Mouse (Mus musculus) thymus, adult 2 months (tissue): Measurements from ENCODE around the gene Sycp1.

Experiments used
- CTCF ChIP-seq: fragments of 200-500 bp; IDR thresholded peaks from 2 replicates; pipeline ENCODE4 v1.5.1; 2012; ENCODE audit warnings: mild to moderate bottlenecking, control low read depth, low read length, moderate library complexity, borderline replicate concordance; ENCODE audit not compliant: control insufficient read depth, poor library complexity, insufficient read depth; ENCODE audit errors: extremely low read depth
- POLR2A ChIP-seq: fragments of 200-500 bp; IDR thresholded peaks from 2 replicates; pipeline ENCODE4 v1.6.1; 2012; ENCODE audit warnings: mild to moderate bottlenecking, low read length, control low read depth, moderate library complexity; ENCODE audit not compliant: control insufficient read depth, poor library complexity, insufficient read depth; ENCODE audit errors: extremely low read depth

GRCm38 (mm10) chr3:102842386-102842785, 93.5 kb downstream of the Sycp1 start:
- TF ChIP-seq CTCF, result no peak
- TF ChIP-seq POLR2A, result no peak
